Mouse (Mus musculus) heart, adult 9 months (tissue): Measurements from ENCODE around the gene Syngr2.
"Not testable (repeated sequence)": the region's sequence is repeated elsewhere in the genome, so short reads cannot be mapped to it uniquely, and the experiment has no call there.

Experiments
- DNase-seq, 2 experiments: peaks; one replicate each; pipeline ENCODE4 v3.0.0; 2022; ENCODE audit warnings: low spot score in 2 of 2

Gene Syngr2

GRCm38 (mm10) chr11:117832086-117832969 is 22.9 kb downstream of the Syngr2 start:
- DNase-seq, result peak; percentile 52 to 63

GRCm38 (mm10) chr11:117833509-117833908 is 24.0 kb downstream of the Syngr2 start:
- not testable (repeated sequence) for DNase-seq

GRCm38 (mm10) chr11:117834086-117834485 is 24.6 kb downstream of the Syngr2 start:
- no peak for DNase-seq

- no peak for DNase-seq
Observed at GRCm38 (mm10) chr11:117836306-117836705, 26.8 kb downstream of the Syngr2 start.

GRCm38 (mm10) chr11:117838572-117838971 is 29.1 kb downstream of the Syngr2 start:
- peak in 1 of 2 experiments; percentile 20 for DNase-seq

- no peak for DNase-seq
Observed at GRCm38 (mm10) chr11:117839021-117839420, 29.6 kb downstream of the Syngr2 start.

GRCm38 (mm10) chr11:117840910-117841309 is 31.4 kb downstream of the Syngr2 start:
- DNase-seq, result no peak

GRCm38 (mm10) chr11:117843434-117843833 is 34.0 kb downstream of the Syngr2 start:
- DNase-seq, result no peak

GRCm38 (mm10) chr11:117844997-117845396 is 35.5 kb downstream of the Syngr2 start:
- no peak for DNase-seq

GRCm38 (mm10) chr11:117845651-117846050 is 36.2 kb downstream of the Syngr2 start:
- DNase-seq, result no peak

GRCm38 (mm10) chr11:117846640-117847039 is 37.2 kb downstream of the Syngr2 start:
- no peak for DNase-seq

GRCm38 (mm10) chr11:117847593-117848215 is 38.2 kb downstream of the Syngr2 start:
- DNase-seq, result no peak

- peak in 1 of 2 experiments; percentile 38 for DNase-seq
Observed at GRCm38 (mm10) chr11:117848271-117848984, 39.0 kb downstream of the Syngr2 start.

- peak; percentile 89 to 95 for DNase-seq
Observed at GRCm38 (mm10) chr11:117848985-117849671, 39.7 kb downstream of the Syngr2 start, which contains the start of gene Birc5. TSS of gene Birc5 (plus strand) at chr11:117849251.

GRCm38 (mm10) chr11:117852875-117853274 is 43.4 kb downstream of the Syngr2 start:
- no peak for DNase-seq

- DNase-seq, result no peak
Observed at GRCm38 (mm10) chr11:117854241-117854640, 44.8 kb downstream of the Syngr2 start.

GRCm38 (mm10) chr11:117855360-117855759 is 45.9 kb downstream of the Syngr2 start:
- no peak for DNase-seq

GRCm38 (mm10) chr11:117855975-117856374 is 46.5 kb downstream of the Syngr2 start:
- DNase-seq, result no peak

- DNase-seq, result no peak
Observed at GRCm38 (mm10) chr11:117857462-117857861, 48.0 kb downstream of the Syngr2 start.

GRCm38 (mm10) chr11:117858392-117858791 is 48.9 kb downstream of the Syngr2 start:
- no peak for DNase-seq

GRCm38 (mm10) chr11:117860601-117861000 is 51.1 kb downstream of the Syngr2 start, which contains the start of gene Tmem235:
TSS of gene Tmem235 (plus strand) at chr11:117860752.
- no peak for DNase-seq
